Mouse (Mus musculus): ENCODE measurements around the gene Mrgbp. TPM values are rescaled to one million over a fixed set of nuclear protein-coding genes. Genes with fewer than 3 reads are reported as not detected.

The Mrgbp gene
- total and polyA plus RNA-seq, 3 experiments, result 44.9 to 54.5 TPM; not detected in 1

GRCm38 (mm10) chr2:180610283-180610682 is 29.2 kb downstream of the Mrgbp start:
- no peak for TF ChIP-seq POLR2A (IDR thresholded peaks at IDR 0.05; ENCODE audit: control insufficient read depth in 1 of 2, insufficient read depth in 1 of 2, low read depth in 1 of 2, low read length in 2 of 2, poor library complexity in 1 of 2)
- no peak for TF ChIP-seq MEF2A (IDR thresholded peaks at IDR 0.05; ENCODE audit: extremely low read depth, insufficient replicate concordance, low read depth, low read length, poor library complexity, severe bottlenecking)
- Histone ChIP-seq H3K27ac (ENCODE audit: control insufficient read depth, low read depth, low read length) (no peak overlapping the region), H3K79me2 (ENCODE audit: control insufficient read depth, insufficient read depth, low read length, poor library complexity) (no peaks in the 10 kb centered on the region), H3K9me3 (replicated peaks; ENCODE audit: insufficient read depth, low read length) (no peaks in the 10 kb centered on the region), H3K36me3 (ENCODE audit: control insufficient read depth in 1 of 2, insufficient read depth in 2 of 2, low read length in 2 of 2) (no peaks in the 10 kb centered on the region), H3K4me3 (ENCODE audit: control insufficient read depth in 1 of 2, insufficient read depth in 1 of 2, low read depth in 2 of 2, low read length in 2 of 2) (no peak overlapping the region), H3K9ac (ENCODE audit: control insufficient read depth, low read depth, low read length, poor library complexity, severe bottlenecking) (no peak overlapping the region), H3K4me1 (ENCODE audit: control insufficient read depth in 1 of 2, insufficient read depth in 2 of 2, low read length in 2 of 2) (no peaks in the 10 kb centered on the region), H3K27me3 (ENCODE audit: control insufficient read depth in 1 of 2, insufficient read depth in 2 of 2, low read length in 2 of 2) (0 out of 4 replicates have a peak, but pooled peaks cover 0 to 3% of the 10 kb centered on the region in 2 experiments)
- DNase-seq (ENCODE audit: low read depth, low spot score), result no peak

DNA sequence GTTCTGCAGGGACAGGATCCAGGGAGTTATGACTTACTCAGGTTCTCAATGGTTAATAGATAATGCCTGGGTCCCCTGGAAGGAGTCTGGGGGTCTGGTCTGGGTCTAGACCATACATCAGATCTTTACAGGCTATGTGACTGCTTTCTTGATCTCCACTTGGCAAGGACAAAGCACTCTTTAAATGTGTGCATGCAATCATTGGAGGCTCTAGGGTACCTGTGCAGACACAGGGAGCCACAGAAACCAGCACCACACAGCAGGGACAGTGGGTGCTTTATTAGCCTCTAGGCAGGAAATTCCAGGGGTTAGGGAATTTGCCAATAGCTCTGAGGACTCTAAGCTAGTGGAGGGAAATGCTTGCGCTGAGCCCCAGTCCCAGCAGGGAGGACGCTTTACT is 30.8 kb downstream of the Mrgbp start:
- Histone ChIP-seq H3K4me3 (ENCODE audit: control insufficient read depth in 1 of 2, insufficient read depth in 1 of 2, low read depth in 2 of 2, low read length in 2 of 2) (no peak overlapping the region), H3K79me2 (ENCODE audit: control insufficient read depth, insufficient read depth, low read length, poor library complexity) (no peaks in the 10 kb centered on the region), H3K9me3 (replicated peaks; ENCODE audit: insufficient read depth, low read length) (no peaks in the 10 kb centered on the region), H3K36me3 (ENCODE audit: control insufficient read depth in 1 of 2, insufficient read depth in 2 of 2, low read length in 2 of 2) (no peaks in the 10 kb centered on the region), H3K27ac (ENCODE audit: control insufficient read depth, low read depth, low read length) (no peak overlapping the region), H3K9ac (ENCODE audit: control insufficient read depth, low read depth, low read length, poor library complexity, severe bottlenecking) (no peak overlapping the region), H3K4me1 (ENCODE audit: control insufficient read depth in 1 of 2, insufficient read depth in 2 of 2, low read length in 2 of 2) (no peaks in the 10 kb centered on the region), H3K27me3 (ENCODE audit: control insufficient read depth in 1 of 2, insufficient read depth in 2 of 2, low read length in 2 of 2) (0 out of 4 replicates have a peak, but pooled peaks cover 0 to 3% of the 10 kb centered on the region in 2 experiments)
- no peak for TF ChIP-seq BHLHE40 (IDR thresholded peaks at IDR 0.05; ENCODE audit: borderline replicate concordance, low read depth, low read length)
- no peak for TF ChIP-seq MYB (IDR thresholded peaks at IDR 0.05; ENCODE audit: low read depth, low read length)
- TF ChIP-seq ZKSCAN1 (IDR thresholded peaks at IDR 0.05; ENCODE audit: low read depth, low read length), result no peak
- no peak for TF ChIP-seq RAD21 (IDR thresholded peaks at IDR 0.05; ENCODE audit: low read depth, low read length)
- TF ChIP-seq EP300 (IDR thresholded peaks at IDR 0.05; ENCODE audit: low read depth in 1 of 2, low read length in 2 of 2), result no peak
- no peak for TF ChIP-seq MAFK (IDR thresholded peaks at IDR 0.05; ENCODE audit: borderline replicate concordance, low read depth, low read length)
- TF ChIP-seq SMC3 (IDR thresholded peaks at IDR 0.05; ENCODE audit: low read depth, low read length), result no peak
- no peak for TF ChIP-seq TAL1 (IDR thresholded peaks at IDR 0.05; ENCODE audit: low read length)
- no peak for TF ChIP-seq POLR2AphosphoS2 (IDR thresholded peaks at IDR 0.05; ENCODE audit: low read length)
- TF ChIP-seq POLR2AphosphoS5 (IDR thresholded peaks at IDR 0.05; ENCODE audit: borderline replicate concordance, low read depth, low read length), result no peak
- TF ChIP-seq KAT2A (conservative IDR thresholded peaks at IDR 0.05; ENCODE audit: low read depth, low read length), result no peak
- no peak for TF ChIP-seq ZNF384 (IDR thresholded peaks at IDR 0.05; ENCODE audit: low read depth, low read length)
- no peak for DNase-seq (ENCODE audit: low read depth, low spot score)

Other genes starting within 250 kb of the Mrgbp start
- gene Gata5, start 246.6 kb upstream of the Mrgbp start, total RNA-seq (2012; rRNA removed), result not detected in 2 replicates
- not detected for gene Gata5, start 246.6 kb upstream of the Mrgbp start, polyA plus RNA-seq (2012; ENCODE audit: insufficient read depth in 1 of 2, insufficient read length in 2 of 2, low read depth in 1 of 2, low replicate concordance in 2 of 2, missing spikeins in 1 of 2)
- not detected in 2 replicates for gene Slco4a1, start 125.1 kb upstream of the Mrgbp start, total RNA-seq (2012; rRNA removed)
- not detected for gene Slco4a1, start 125.1 kb upstream of the Mrgbp start, polyA plus RNA-seq (2012; ENCODE audit: insufficient read depth in 1 of 2, insufficient read length in 2 of 2, low read depth in 1 of 2, low replicate concordance in 2 of 2, missing spikeins in 1 of 2)
- gene Ntsr1, start 81.3 kb upstream of the Mrgbp start, total RNA-seq (2012; rRNA removed), result not detected in 2 replicates
- not detected for gene Ntsr1, start 81.3 kb upstream of the Mrgbp start, polyA plus RNA-seq (2012; ENCODE audit: insufficient read depth in 1 of 2, insufficient read length in 2 of 2, low read depth in 1 of 2, low replicate concordance in 2 of 2, missing spikeins in 1 of 2)
- 29.3 and 38.6 TPM in 2 replicates for gene Ogfr, start 7.9 kb downstream of the Mrgbp start, total RNA-seq (2012; rRNA removed)
- 10 to 100 TPM in 1 of 2 experiments, not detected in 1; 44.7 TPM for gene Ogfr, start 7.9 kb downstream of the Mrgbp start, polyA plus RNA-seq (2012; ENCODE audit: insufficient read depth in 1 of 2, insufficient read length in 2 of 2, low read depth in 1 of 2, low replicate concordance in 2 of 2, missing spikeins in 1 of 2)
- gene Col9a3, start 16.5 kb downstream of the Mrgbp start, total RNA-seq (2012; rRNA removed), result 0.10 and 0.15 TPM in 2 replicates
- under 1 TPM in 1 of 2 experiments, not detected in 1; 0.56 TPM for gene Col9a3, start 16.5 kb downstream of the Mrgbp start, polyA plus RNA-seq (2012; ENCODE audit: insufficient read depth in 1 of 2, insufficient read length in 2 of 2, low read depth in 1 of 2, low replicate concordance in 2 of 2, missing spikeins in 1 of 2)
- not detected in 2 replicates for gene Tcfl5, start 61.4 kb downstream of the Mrgbp start, total RNA-seq (2012; rRNA removed)
- not detected for gene Tcfl5, start 61.4 kb downstream of the Mrgbp start, polyA plus RNA-seq (2012; ENCODE audit: insufficient read depth in 1 of 2, insufficient read length in 2 of 2, low read depth in 1 of 2, low replicate concordance in 2 of 2, missing spikeins in 1 of 2)
- 27.9 and 30.1 TPM in 2 replicates for gene Dido1, start 128.7 kb downstream of the Mrgbp start, total RNA-seq (2012; rRNA removed)
- gene Dido1, start 128.7 kb downstream of the Mrgbp start, polyA plus RNA-seq (2012; ENCODE audit: insufficient read depth in 1 of 2, insufficient read length in 2 of 2, low read depth in 1 of 2, low replicate concordance in 2 of 2, missing spikeins in 1 of 2), result 10 to 100 TPM; 17.8 to 35.1 TPM
- gene Gid8, start 128.8 kb downstream of the Mrgbp start, total RNA-seq (2012; rRNA removed), result 42.7 and 52.8 TPM in 2 replicates
- 10 to 100 TPM in 1 of 2 experiments, not detected in 1; 65.5 TPM for gene Gid8, start 128.8 kb downstream of the Mrgbp start, polyA plus RNA-seq (2012; ENCODE audit: insufficient read depth in 1 of 2, insufficient read length in 2 of 2, low read depth in 1 of 2, low replicate concordance in 2 of 2, missing spikeins in 1 of 2)
- 6.5 and 6.7 TPM in 2 replicates for gene Slc17a9, start 144.0 kb downstream of the Mrgbp start, total RNA-seq (2012; rRNA removed)
- gene Slc17a9, start 144.0 kb downstream of the Mrgbp start, polyA plus RNA-seq (2012; ENCODE audit: insufficient read depth in 1 of 2, insufficient read length in 2 of 2, low read depth in 1 of 2, low replicate concordance in 2 of 2, missing spikeins in 1 of 2), result 10 to 100 TPM in 1 of 2 experiments, not detected in 1; 16.1 TPM
- gene Bhlhe23, start 195.6 kb downstream of the Mrgbp start, total RNA-seq (2012; rRNA removed), result not detected in 2 replicates
- gene Bhlhe23, start 195.6 kb downstream of the Mrgbp start, polyA plus RNA-seq (2012; ENCODE audit: insufficient read depth in 1 of 2, insufficient read length in 2 of 2, low read depth in 1 of 2, low replicate concordance in 2 of 2, missing spikeins in 1 of 2), result not detected